Mouse (Mus musculus): ENCODE measurements at regions not wholly inside any gene's neighbourhood (a gene's known extent, or its start where the extent isn't known, plus 50 kb on each side); places are given as distances from the start of the nearest gene placed in this dataset.
"Not testable (repeated sequence)": the region's sequence is repeated elsewhere in the genome, so short reads cannot be mapped to it uniquely, and the experiment has no call there.

- no peak overlapping the region for H3K4me3 ChIP-seq (ENCODE audit: low read depth, low read length)
- 90% methylated on average over 5 of the region's 5 CpGs for WGBS
- no peaks in the 10 kb centered on the region for H3K36me3 ChIP-seq (ENCODE audit: control insufficient read depth, insufficient read depth, low read length)
- no peak overlapping the region for H3K27ac ChIP-seq (replicated peaks; ENCODE audit: low read depth, low read length)
- H3K9me3 ChIP-seq (ENCODE audit: control insufficient read depth, low read length), result no peaks in the 10 kb centered on the region
- H3K9ac ChIP-seq (ENCODE audit: low read length), result no peak overlapping the region
- H3K4me1 ChIP-seq (ENCODE audit: control insufficient read depth, insufficient read depth, low read length), result no peaks in the 10 kb centered on the region
- ATAC-seq (ENCODE audit: insufficient number of reproducible peaks, low FRiP score, low TSS enrichment, low read depth), result no peak
- no peak overlapping the region for H3K4me2 ChIP-seq (ENCODE audit: low read depth, severe bottlenecking)
- no peaks in the 10 kb centered on the region for H3K27me3 ChIP-seq (ENCODE audit: control insufficient read depth, insufficient read depth, low read length)
- DNase-seq (ENCODE audit: low spot score), result no peak
Observed at GRCm38 (mm10) chr6:81820078-81820477, 103.4 kb upstream of the Gcfc2 start.

- DNase-seq (ENCODE audit: low spot score) (no peak), ATAC-seq (ENCODE audit: insufficient number of reproducible peaks, low FRiP score, low TSS enrichment, low read depth) (no peak)
- no peaks in the 10 kb centered on the region for H3K36me3 ChIP-seq (ENCODE audit: control insufficient read depth, insufficient read depth, low read length)
- no peak overlapping the region for H3K4me3 ChIP-seq (ENCODE audit: low read depth, low read length)
- no peaks in the 10 kb centered on the region for H3K9me3 ChIP-seq (ENCODE audit: control insufficient read depth, low read length)
- H3K4me2 ChIP-seq (ENCODE audit: low read depth, severe bottlenecking), result no peak overlapping the region
- 60% methylated on average over 11 of the region's 11 CpGs for WGBS
- no peaks in the 10 kb centered on the region for H3K4me1 ChIP-seq (ENCODE audit: control insufficient read depth, insufficient read depth, low read length)
- H3K9ac ChIP-seq (ENCODE audit: low read length), result no peak overlapping the region
- no peak overlapping the region for H3K27ac ChIP-seq (replicated peaks; ENCODE audit: low read depth, low read length)
- no peaks in the 10 kb centered on the region for H3K27me3 ChIP-seq (ENCODE audit: control insufficient read depth, insufficient read depth, low read length)
Observed at GRCm38 (mm10) chr6:81839474-81840153, 83.9 kb upstream of the Gcfc2 start.

GRCm38 (mm10) chr6:81868207-81868606 is 55.3 kb upstream of the Gcfc2 start:
- WGBS, result 92% methylated on average over 13 of the region's 13 CpGs
- H3K4me2 ChIP-seq (ENCODE audit: low read depth, severe bottlenecking); H3K9me3 ChIP-seq (ENCODE audit: control insufficient read depth, low read length): not testable (repeated sequence)

More at GRCm38 (mm10) chr6:81868207-81868606, 55.3 kb upstream of the Gcfc2 start:
- H3K4me3 ChIP-seq (ENCODE audit: low read depth, low read length); DNase-seq (ENCODE audit: low spot score); ATAC-seq (ENCODE audit: insufficient number of reproducible peaks, low FRiP score, low TSS enrichment, low read depth); H3K27me3 ChIP-seq (ENCODE audit: control insufficient read depth, insufficient read depth, low read length); H3K9ac ChIP-seq (ENCODE audit: low read length); H3K4me1 ChIP-seq (ENCODE audit: control insufficient read depth, insufficient read depth, low read length); H3K36me3 ChIP-seq (ENCODE audit: control insufficient read depth, insufficient read depth, low read length); H3K27ac ChIP-seq (replicated peaks; ENCODE audit: low read depth, low read length): not testable (repeated sequence)
